Mouse (Mus musculus): ENCODE data around the gene Frmd6. TPM values are rescaled to one million over a fixed set of nuclear protein-coding genes. Genes with fewer than 3 reads are reported as not detected.

The Frmd6 gene
- total and polyA plus RNA-seq, 2 experiments from 2014 or later: 5.9 to 7.2 TPM

- Histone ChIP-seq H3K27me3 (ENCODE audit: insufficient read depth, low read length) (no peaks in the 10 kb centered on the region), H3K4me2 (ENCODE audit: low read depth, low read length, poor library complexity, severe bottlenecking) (no peak overlapping the region), H3K27ac (ENCODE audit: low read depth, low read length) (no peak overlapping the region), H3K4me3 (ENCODE audit: low read depth, low read length) (no peak overlapping the region), H3K4me1 (ENCODE audit: insufficient read depth, low read length) (no peaks in the 10 kb centered on the region), H3K9me3 (ENCODE audit: low read length) (no peaks in the 10 kb centered on the region), H3K36me3 (ENCODE audit: insufficient read depth, low read length) (peaks cover 13% of the 10 kb centered on the region), H3K9ac (replicated peaks; ENCODE audit: low read length, poor library complexity, severe bottlenecking) (no peak overlapping the region)
- ATAC-seq (ENCODE audit: low FRiP score): no peak
- 71% methylated on average over 8 of the region's 8 CpGs for WGBS
- DNase-seq (ENCODE audit: low spot score): no peak
- peak; percentile 59 for TF ChIP-seq CTCF (IDR thresholded peaks at IDR 0.05)
Measured at GRCm38 (mm10) chr12:70897434-70897833, 72.1 kb downstream of the Frmd6 start.

GRCm38 (mm10) chr12:70898450-70898849, 73.1 kb downstream of the Frmd6 start:
- peak; percentile 54 for TF ChIP-seq CTCF (IDR thresholded peaks at IDR 0.05)
- Histone ChIP-seq H3K36me3 (ENCODE audit: insufficient read depth, low read length) (peaks cover 13% of the 10 kb centered on the region), H3K4me2 (ENCODE audit: low read depth, low read length, poor library complexity, severe bottlenecking) (no peak overlapping the region), H3K4me1 (ENCODE audit: insufficient read depth, low read length) (no peaks in the 10 kb centered on the region), H3K27ac (ENCODE audit: low read depth, low read length) (no peak overlapping the region), H3K9me3 (ENCODE audit: low read length) (no peaks in the 10 kb centered on the region), H3K4me3 (ENCODE audit: low read depth, low read length) (no peak overlapping the region), H3K9ac (replicated peaks; ENCODE audit: low read length, poor library complexity, severe bottlenecking) (no peak overlapping the region), H3K27me3 (ENCODE audit: insufficient read depth, low read length) (no peaks in the 10 kb centered on the region)
- WGBS: 84% methylated on average over 8 of the region's 8 CpGs
- no peak for ATAC-seq (ENCODE audit: low FRiP score)
- DNase-seq (ENCODE audit: low spot score): no peak

DNA sequence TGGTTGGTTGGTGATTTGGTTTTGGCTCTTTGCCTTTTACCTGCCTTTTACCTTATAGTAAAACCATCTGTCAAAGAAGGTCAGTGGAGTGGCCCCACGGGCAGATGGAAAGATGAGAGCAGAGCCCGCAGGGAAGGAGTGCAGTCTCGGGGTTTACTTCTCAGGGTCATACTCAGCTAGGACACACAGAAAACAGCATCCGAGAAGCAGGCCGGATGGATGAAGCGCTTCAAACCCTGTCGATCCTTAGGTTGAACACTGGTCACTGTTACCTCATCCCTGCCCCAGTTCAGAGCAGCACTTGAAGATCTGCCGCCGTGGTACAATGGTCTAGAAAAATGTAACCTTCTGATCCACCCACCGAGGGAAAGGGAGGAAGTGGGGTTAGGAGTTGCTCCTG, 79.2 kb downstream of the Frmd6 start:
- H3K4me3 ChIP-seq (ENCODE audit: low read depth, low read length): no peak overlapping the region
- 91% methylated on average over 10 of the region's 10 CpGs for WGBS

GRCm38 (mm10) chr12:70906867-70907266, 81.6 kb downstream of the Frmd6 start:
- Histone ChIP-seq H3K36me3 (ENCODE audit: insufficient read depth, low read length) (no peaks in the 10 kb centered on the region), H3K4me1 (ENCODE audit: insufficient read depth, low read length) (no peaks in the 10 kb centered on the region), H3K27ac (ENCODE audit: low read depth, low read length) (no peak overlapping the region), H3K27me3 (ENCODE audit: insufficient read depth, low read length) (no peaks in the 10 kb centered on the region), H3K4me3 (ENCODE audit: low read depth, low read length) (no peak overlapping the region), H3K9ac (replicated peaks; ENCODE audit: low read length, poor library complexity, severe bottlenecking) (no peak overlapping the region), H3K9me3 (ENCODE audit: low read length) (no peaks in the 10 kb centered on the region), H3K4me2 (ENCODE audit: low read depth, low read length, poor library complexity, severe bottlenecking) (no peak overlapping the region)
- 88% methylated on average over 9 of the region's 9 CpGs for WGBS
- DNase-seq (ENCODE audit: low spot score) (no peak), ATAC-seq (ENCODE audit: low FRiP score) (no peak)
- no peak for TF ChIP-seq CTCF (IDR thresholded peaks at IDR 0.05)

More for the DNA sequence above, 79.2 kb downstream of the Frmd6 start:
- H3K36me3 ChIP-seq (ENCODE audit: insufficient read depth, low read length): no peaks in the 10 kb centered on the region
- no peak overlapping the region for H3K27ac ChIP-seq (ENCODE audit: low read depth, low read length)
- no peak overlapping the region for H3K4me2 ChIP-seq (ENCODE audit: low read depth, low read length, poor library complexity, severe bottlenecking)
- no peaks in the 10 kb centered on the region for H3K4me1 ChIP-seq (ENCODE audit: insufficient read depth, low read length)
- TF ChIP-seq CTCF (IDR thresholded peaks at IDR 0.05): no peak
- DNase-seq (ENCODE audit: low spot score): no peak
- no peak overlapping the region for H3K9ac ChIP-seq (replicated peaks; ENCODE audit: low read length, poor library complexity, severe bottlenecking)
- H3K27me3 ChIP-seq (ENCODE audit: insufficient read depth, low read length): no peaks in the 10 kb centered on the region
- no peak for ATAC-seq (ENCODE audit: low FRiP score)
- no peaks in the 10 kb centered on the region for H3K9me3 ChIP-seq (ENCODE audit: low read length)

- H3K27ac ChIP-seq (ENCODE audit: low read depth, low read length): no peak overlapping the region
- H3K27me3 ChIP-seq (ENCODE audit: insufficient read depth, low read length): no peaks in the 10 kb centered on the region
- H3K9ac ChIP-seq (replicated peaks; ENCODE audit: low read length, poor library complexity, severe bottlenecking): no peak overlapping the region
- no peaks in the 10 kb centered on the region for H3K36me3 ChIP-seq (ENCODE audit: insufficient read depth, low read length)
- DNase-seq (ENCODE audit: low spot score) (no peak), ATAC-seq (ENCODE audit: low FRiP score) (no peak)
- WGBS: 81% methylated on average over 11 of the region's 11 CpGs
- H3K4me1 ChIP-seq (ENCODE audit: insufficient read depth, low read length): no peaks in the 10 kb centered on the region
- no peak overlapping the region for H3K4me3 ChIP-seq (ENCODE audit: low read depth, low read length)
- no peaks in the 10 kb centered on the region for H3K9me3 ChIP-seq (ENCODE audit: low read length)
- no peak for TF ChIP-seq CTCF (IDR thresholded peaks at IDR 0.05)
- no peak overlapping the region for H3K4me2 ChIP-seq (ENCODE audit: low read depth, low read length, poor library complexity, severe bottlenecking)
Measured at GRCm38 (mm10) chr12:70907651-70908050, 82.3 kb downstream of the Frmd6 start.

GRCm38 (mm10) chr12:70908076-70908475, 82.8 kb downstream of the Frmd6 start:
- no peaks in the 10 kb centered on the region for H3K27me3 ChIP-seq (ENCODE audit: insufficient read depth, low read length)

More at GRCm38 (mm10) chr12:70908076-70908475, 82.8 kb downstream of the Frmd6 start:
- Histone ChIP-seq H3K4me1 (ENCODE audit: insufficient read depth, low read length) (no peaks in the 10 kb centered on the region), H3K36me3 (ENCODE audit: insufficient read depth, low read length) (no peaks in the 10 kb centered on the region), H3K9ac (replicated peaks; ENCODE audit: low read length, poor library complexity, severe bottlenecking) (no peak overlapping the region), H3K9me3 (ENCODE audit: low read length) (no peaks in the 10 kb centered on the region), H3K4me3 (ENCODE audit: low read depth, low read length) (no peak overlapping the region), H3K27ac (ENCODE audit: low read depth, low read length) (no peak overlapping the region), H3K4me2 (ENCODE audit: low read depth, low read length, poor library complexity, severe bottlenecking) (no peak overlapping the region)
- 85% methylated on average over 4 of the region's 4 CpGs for WGBS
- ATAC-seq (ENCODE audit: low FRiP score) (no peak), DNase-seq (ENCODE audit: low spot score) (no peak)
- TF ChIP-seq CTCF (IDR thresholded peaks at IDR 0.05): no peak
